Mouse (Mus musculus) CH12.LX (cell line): ENCODE data around the gene Zfp296.

Source experiments
- CTCF ChIP-seq, 2 experiments: IDR thresholded peaks in 1 of 2; conservative IDR thresholded peaks in 1 of 2; 2 replicates each; pipeline ENCODE4 v1.5.1; 2011 to 2012; ENCODE audit warnings: low read depth in 2 of 2, low read length in 2 of 2, improper control_type of control experiment in 1 of 2, inconsistent platforms in 1 of 2, mild to moderate bottlenecking in 1 of 2, moderate library complexity in 1 of 2
- MAFK ChIP-seq: IDR thresholded peaks from 2 replicates; pipeline ENCODE4 v1.6.1; 2011; ENCODE audit warnings: low read length, improper control_type of control experiment; ENCODE audit not compliant: insufficient replicate concordance
- MAX ChIP-seq: IDR thresholded peaks from 2 replicates; pipeline ENCODE4 v1.6.1; 2011; ENCODE audit warnings: low read length, improper control_type of control experiment
- POLR2A ChIP-seq: IDR thresholded peaks from 2 replicates; pipeline ENCODE4 v1.6.1; 2011; ENCODE audit warnings: low read depth, mild to moderate bottlenecking, improper control_type of control experiment, low read length
- RAD21 ChIP-seq: IDR thresholded peaks from 2 replicates; pipeline ENCODE4 v1.6.1; 2011; ENCODE audit warnings: low read depth, mild to moderate bottlenecking, low read length, improper control_type of control experiment, moderate library complexity

DNA sequence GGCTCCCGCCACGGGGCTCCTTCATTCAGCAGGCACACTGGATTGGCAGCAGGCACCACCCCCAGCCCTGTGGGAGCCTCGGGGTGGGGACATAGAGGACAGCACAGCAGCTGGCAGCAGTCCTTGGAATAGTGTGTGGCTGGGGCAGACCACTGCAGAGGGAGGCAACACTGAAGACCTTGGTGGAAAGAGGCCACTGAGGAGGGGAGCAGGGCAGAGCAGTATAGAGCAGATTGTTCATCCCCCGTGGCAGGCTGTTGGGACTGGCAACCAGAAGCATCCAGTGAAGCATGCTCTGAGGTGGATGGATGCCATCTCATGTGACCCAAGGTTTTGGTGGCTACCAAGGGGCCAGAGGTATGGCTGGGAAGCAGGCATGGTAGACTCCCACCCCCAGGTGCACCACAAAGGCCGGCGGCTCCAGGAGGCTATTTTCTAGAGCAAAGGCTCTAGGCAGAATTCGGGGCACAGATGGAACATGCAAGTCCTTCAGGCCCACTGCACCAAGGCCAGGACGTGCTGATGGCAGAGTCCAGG lies 34.9 kb upstream of the Zfp296 start:
- TF ChIP-seq MAX (no peak), MAFK (no peak), POLR2A (no peak), RAD21 (no peak), CTCF (conservative IDR thresholded peaks at IDR 0.05 in 1 of 2, IDR thresholded peaks at IDR 0.05 in 1 of 2; ENCODE audit: low read depth in 2 of 2, low read length in 2 of 2) (no peak)
